Mouse (Mus musculus): Measurements from ENCODE around the gene Slc34a2. TPM values are rescaled to one million over a fixed set of nuclear protein-coding genes. Genes with fewer than 3 reads are reported as not detected.

The Slc34a2 gene
- polyA plus RNA-seq, 1 experiment from 2014 or later = not detected

- Histone ChIP-seq H3K27me3 (ENCODE audit: control insufficient read depth, insufficient read depth, low read length) (no peaks in the 10 kb centered on the region), H3K9ac (ENCODE audit: low read length) (no peak overlapping the region), H3K9me3 (ENCODE audit: control insufficient read depth, low read length) (peaks cover 6% of the 10 kb centered on the region; the same call in 1 of the 2 replicates), H3K4me2 (ENCODE audit: low read depth, low read length, severe bottlenecking) (no peak overlapping the region), H3K4me1 (replicated peaks; ENCODE audit: control insufficient read depth, insufficient read depth, low read length) (no peaks in the 10 kb centered on the region), H3K4me3 (ENCODE audit: low read depth, low read length) (no peak overlapping the region), H3K27ac (ENCODE audit: low read depth, low read length) (no peak overlapping the region), H3K36me3 (ENCODE audit: control insufficient read depth, insufficient read depth, low read length) (no peaks in the 10 kb centered on the region)
- no peak for DNase-seq (ENCODE audit: low spot score)
- 70% methylated on average over 4 of the region's 4 CpGs for WGBS
- 0 out of 2 replicates have a peak, but pooled peaks have one; percentile 9 for ATAC-seq (replicated peaks; ENCODE audit: low FRiP score)
These were observed 72.3 kb downstream of the Slc34a2 start for GRCm38 (mm10) chr5:53110225-53110624.

- DNase-seq (ENCODE audit: low spot score) (no peak), ATAC-seq (replicated peaks; ENCODE audit: low FRiP score) (no peak)
- 77% methylated on average over 5 of the region's 5 CpGs for WGBS
- no peaks in the 10 kb centered on the region for H3K36me3 ChIP-seq (ENCODE audit: control insufficient read depth, insufficient read depth, low read length)
- H3K4me3 ChIP-seq (ENCODE audit: low read depth, low read length) = no peak overlapping the region
- no peaks in the 10 kb centered on the region for H3K27me3 ChIP-seq (ENCODE audit: control insufficient read depth, insufficient read depth, low read length)
- H3K9ac ChIP-seq (ENCODE audit: low read length) = no peak overlapping the region
- H3K9me3 ChIP-seq (ENCODE audit: control insufficient read depth, low read length) = peaks cover 6% of the 10 kb centered on the region; the same call in 1 of the 2 replicates
- no peak overlapping the region for H3K27ac ChIP-seq (ENCODE audit: low read depth, low read length)
- no peaks in the 10 kb centered on the region for H3K4me1 ChIP-seq (replicated peaks; ENCODE audit: control insufficient read depth, insufficient read depth, low read length)
- no peak overlapping the region for H3K4me2 ChIP-seq (ENCODE audit: low read depth, low read length, severe bottlenecking)
These were observed 73.2 kb downstream of the Slc34a2 start for GRCm38 (mm10) chr5:53111036-53111435.

GRCm38 (mm10) chr5:53112942-53113341 lies 75.1 kb downstream of the Slc34a2 start:
- ATAC-seq (replicated peaks; ENCODE audit: low FRiP score) = no peak

DNA sequence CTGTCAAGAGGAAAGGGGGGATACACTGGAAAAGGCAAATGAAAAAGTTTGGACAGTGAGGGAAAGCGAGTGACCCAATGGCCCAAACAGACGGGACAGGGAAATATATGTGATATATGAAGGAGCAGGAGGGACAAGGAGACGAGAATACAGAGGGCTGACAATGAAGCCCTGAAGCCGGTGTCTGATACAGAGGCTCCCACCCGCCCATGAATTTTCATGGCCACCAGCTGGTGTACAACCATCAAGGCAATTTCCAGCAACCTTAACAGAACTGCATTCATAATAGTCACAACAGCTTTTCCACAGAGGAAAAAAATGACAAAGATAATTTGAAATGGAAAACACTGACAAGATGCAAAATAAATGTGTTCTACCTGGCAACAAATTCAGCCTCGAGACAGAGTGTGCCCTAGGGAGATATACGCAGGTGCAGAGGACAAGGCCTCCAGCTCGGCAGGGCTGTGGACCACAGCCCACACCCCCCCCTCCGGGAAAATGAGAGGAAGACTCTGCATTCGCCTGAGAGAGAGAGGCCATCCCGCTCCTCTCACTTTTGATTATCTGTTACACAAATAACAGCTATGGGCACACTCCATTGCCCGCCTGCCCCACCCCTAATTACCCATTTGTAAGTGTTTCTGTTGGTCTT lies 76.9 kb downstream of the Slc34a2 start:
- Histone ChIP-seq H3K27ac (ENCODE audit: low read depth, low read length) (no peak overlapping the region), H3K4me1 (replicated peaks; ENCODE audit: control insufficient read depth, insufficient read depth, low read length) (no peaks in the 10 kb centered on the region), H3K9ac (ENCODE audit: low read length) (no peak overlapping the region), H3K4me3 (ENCODE audit: low read depth, low read length) (no peak overlapping the region), H3K36me3 (ENCODE audit: control insufficient read depth, insufficient read depth, low read length) (no peaks in the 10 kb centered on the region), H3K9me3 (ENCODE audit: control insufficient read depth, low read length) (peaks cover 6% of the 10 kb centered on the region; the same call in 1 of the 2 replicates), H3K27me3 (ENCODE audit: control insufficient read depth, insufficient read depth, low read length) (no peaks in the 10 kb centered on the region), H3K4me2 (ENCODE audit: low read depth, low read length, severe bottlenecking) (no peak overlapping the region)
- 83% methylated on average over 12 of the region's 12 CpGs for WGBS
- DNase-seq (ENCODE audit: low spot score) = no peak
- ATAC-seq (replicated peaks; ENCODE audit: low FRiP score) = no peak

More at GRCm38 (mm10) chr5:53112942-53113341, 75.1 kb downstream of the Slc34a2 start:
- 97% methylated on average over 5 of the region's 5 CpGs for WGBS
- Histone ChIP-seq H3K4me1 (replicated peaks; ENCODE audit: control insufficient read depth, insufficient read depth, low read length) (no peaks in the 10 kb centered on the region), H3K27ac (ENCODE audit: low read depth, low read length) (no peak overlapping the region), H3K36me3 (ENCODE audit: control insufficient read depth, insufficient read depth, low read length) (no peaks in the 10 kb centered on the region), H3K9ac (ENCODE audit: low read length) (no peak overlapping the region), H3K9me3 (ENCODE audit: control insufficient read depth, low read length) (peaks cover 6% of the 10 kb centered on the region; the same call in 1 of the 2 replicates), H3K27me3 (ENCODE audit: control insufficient read depth, insufficient read depth, low read length) (no peaks in the 10 kb centered on the region), H3K4me2 (ENCODE audit: low read depth, low read length, severe bottlenecking) (no peak overlapping the region), H3K4me3 (ENCODE audit: low read depth, low read length) (no peak overlapping the region)
- DNase-seq (ENCODE audit: low spot score) = no peak

GRCm38 (mm10) chr5:53118212-53118611 lies 80.3 kb downstream of the Slc34a2 start:
- H3K27ac ChIP-seq (ENCODE audit: low read depth, low read length) = peak overlapping the region; percentile 28; the same call in 1 of the 2 replicates
- no peak for DNase-seq (ENCODE audit: low spot score)

GRCm38 (mm10) chr5:53119689-53120088 lies 81.8 kb downstream of the Slc34a2 start:
- Histone ChIP-seq H3K4me2 (ENCODE audit: low read depth, low read length, severe bottlenecking) (no peak overlapping the region), H3K4me1 (replicated peaks; ENCODE audit: control insufficient read depth, insufficient read depth, low read length) (peaks cover 10% of the 10 kb centered on the region), H3K27ac (ENCODE audit: low read depth, low read length) (no peak overlapping the region), H3K4me3 (ENCODE audit: low read depth, low read length) (no peak overlapping the region), H3K9ac (ENCODE audit: low read length) (no peak overlapping the region), H3K27me3 (ENCODE audit: control insufficient read depth, insufficient read depth, low read length) (peaks cover 4% of the 10 kb centered on the region; the same call in 1 of the 2 replicates), H3K36me3 (ENCODE audit: control insufficient read depth, insufficient read depth, low read length) (no peaks in the 10 kb centered on the region), H3K9me3 (ENCODE audit: control insufficient read depth, low read length) (no peaks in the 10 kb centered on the region)
- 45% methylated on average over 3 of the region's 3 CpGs for WGBS
- ATAC-seq (replicated peaks; ENCODE audit: low FRiP score) = peak; percentile 37; the same call in 1 of the 2 replicates
- DNase-seq (ENCODE audit: low spot score) = no peak

More at GRCm38 (mm10) chr5:53118212-53118611, 80.3 kb downstream of the Slc34a2 start:
- peaks cover 1% of the 10 kb centered on the region; the same call in 1 of the 2 replicates for H3K9me3 ChIP-seq (ENCODE audit: control insufficient read depth, low read length)
- no peak overlapping the region for H3K9ac ChIP-seq (ENCODE audit: low read length)
- no peaks in the 10 kb centered on the region for H3K36me3 ChIP-seq (ENCODE audit: control insufficient read depth, insufficient read depth, low read length)
- no peak overlapping the region for H3K4me2 ChIP-seq (ENCODE audit: low read depth, low read length, severe bottlenecking)
- peak; percentile 75 for ATAC-seq (replicated peaks; ENCODE audit: low FRiP score)
- WGBS = 38% methylated on average over 8 of the region's 8 CpGs
- peaks cover 4% of the 10 kb centered on the region; the same call in 1 of the 2 replicates for H3K27me3 ChIP-seq (ENCODE audit: control insufficient read depth, insufficient read depth, low read length)
- H3K4me3 ChIP-seq (ENCODE audit: low read depth, low read length) = no peak overlapping the region
- H3K4me1 ChIP-seq (replicated peaks; ENCODE audit: control insufficient read depth, insufficient read depth, low read length) = peaks cover 6% of the 10 kb centered on the region; the same call in 1 of the 2 replicates

Other genes with a start within 250 kb of the Slc34a2 start
- 119 and 124 TPM in 2 replicates for gene Anapc4, start 204.1 kb upstream of the Slc34a2 start, polyA plus RNA-seq (2014; fragmentation: Nextera tagmentation; extraction: Ambion mirVana)
- gene Sel1l3, start 175.8 kb downstream of the Slc34a2 start, polyA plus RNA-seq (2014; fragmentation: Nextera tagmentation; extraction: Ambion mirVana) = 9.1 and 10.4 TPM in 2 replicates
- 71.3 and 75.4 TPM in 2 replicates for gene Smim20, start 229.0 kb downstream of the Slc34a2 start, polyA plus RNA-seq (2014; fragmentation: Nextera tagmentation; extraction: Ambion mirVana)